Mouse (Mus musculus): ENCODE results near the gene Pef1.

Gene Pef1

DNA sequence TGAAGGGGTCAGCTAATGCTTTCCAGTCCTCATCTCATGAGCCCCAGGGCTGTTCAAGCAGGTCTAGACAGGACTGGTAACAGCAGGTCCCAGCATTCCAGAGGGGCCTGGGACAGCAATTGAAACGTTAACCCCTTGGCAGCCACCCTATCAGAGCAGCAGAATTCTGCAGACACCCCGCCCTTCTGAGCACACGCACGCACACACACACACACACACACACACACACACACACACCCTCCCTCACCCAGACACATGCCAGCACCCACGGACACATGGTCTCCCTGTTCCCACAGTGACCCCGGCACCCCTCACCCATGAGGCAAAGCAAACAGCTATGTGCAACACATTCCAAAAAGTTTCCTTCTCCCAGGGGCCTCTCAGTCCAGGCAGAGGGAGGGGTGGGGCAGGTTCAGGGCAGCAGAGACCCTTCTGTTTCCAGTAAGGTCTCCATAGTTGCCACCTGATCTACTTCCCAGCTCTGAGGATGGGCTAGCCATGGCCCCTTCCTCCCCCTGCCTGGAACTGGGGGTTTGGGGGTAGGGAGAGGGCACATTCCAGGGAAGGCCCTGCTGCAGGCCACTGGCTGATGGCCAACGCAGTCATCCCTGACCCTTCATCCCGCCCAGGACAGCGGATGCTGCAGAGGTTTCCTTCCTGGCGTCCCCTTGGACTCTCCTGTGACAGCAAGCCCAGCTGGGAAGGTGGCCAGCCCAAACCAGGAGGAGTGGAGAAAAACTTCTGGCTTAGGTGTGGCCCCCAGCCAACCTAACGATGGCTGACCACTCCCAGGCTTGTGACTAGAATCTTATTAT, 69.8 kb downstream of the Pef1 start:
- H3K27me3 ChIP-seq (ENCODE audit: control insufficient read depth, insufficient read depth, low read length, poor library complexity, severe bottlenecking), result no peaks in the 10 kb centered on the region
- DNase-seq (ENCODE audit: low read depth, low spot score), result no peak
- H3K36me3 ChIP-seq (ENCODE audit: control insufficient read depth, insufficient read depth, low read length, poor library complexity, severe bottlenecking), result no peaks in the 10 kb centered on the region

DNA sequence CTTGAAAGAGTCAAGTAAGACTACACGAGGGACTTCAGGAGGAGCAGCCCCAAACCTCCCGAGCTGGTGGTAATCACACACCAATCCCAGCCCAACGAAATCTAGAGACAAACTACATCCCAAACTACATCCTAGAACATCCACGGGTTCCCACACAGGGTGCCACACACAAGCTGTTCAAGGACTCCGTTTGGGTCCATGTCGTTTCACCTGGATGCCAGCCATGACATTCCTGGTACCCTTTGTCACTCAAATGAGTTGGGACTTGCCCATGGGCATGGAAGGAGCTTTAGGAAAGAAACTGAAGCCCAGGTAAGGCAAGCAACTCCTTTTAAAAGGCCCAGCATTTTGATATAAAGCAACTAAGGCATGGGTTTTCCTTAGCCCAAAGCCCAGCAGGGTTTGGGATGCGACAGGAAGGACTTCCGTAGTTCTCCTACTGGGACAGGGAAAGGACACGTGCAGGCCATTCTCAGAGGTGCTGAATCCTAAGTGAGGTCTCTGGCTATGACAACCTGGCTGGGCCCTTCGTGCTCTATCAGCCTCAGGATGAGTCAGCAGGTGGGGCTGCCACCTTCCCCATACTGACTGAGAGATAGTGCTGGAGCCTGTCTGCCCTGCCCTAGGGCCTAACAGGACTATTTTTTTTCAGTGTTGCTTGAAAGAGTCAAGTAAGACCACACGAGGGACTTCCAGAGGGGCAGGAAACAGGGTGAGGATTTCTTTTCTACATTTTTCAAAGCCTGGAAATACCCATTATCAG, 70.9 kb downstream of the Pef1 start:
- Histone ChIP-seq H3K27me3 (ENCODE audit: control insufficient read depth, insufficient read depth, low read length, poor library complexity, severe bottlenecking) (no peaks in the 10 kb centered on the region), H3K36me3 (ENCODE audit: control insufficient read depth, insufficient read depth, low read length, poor library complexity, severe bottlenecking) (no peaks in the 10 kb centered on the region)
- no peak for DNase-seq (ENCODE audit: low read depth, low spot score)

DNA sequence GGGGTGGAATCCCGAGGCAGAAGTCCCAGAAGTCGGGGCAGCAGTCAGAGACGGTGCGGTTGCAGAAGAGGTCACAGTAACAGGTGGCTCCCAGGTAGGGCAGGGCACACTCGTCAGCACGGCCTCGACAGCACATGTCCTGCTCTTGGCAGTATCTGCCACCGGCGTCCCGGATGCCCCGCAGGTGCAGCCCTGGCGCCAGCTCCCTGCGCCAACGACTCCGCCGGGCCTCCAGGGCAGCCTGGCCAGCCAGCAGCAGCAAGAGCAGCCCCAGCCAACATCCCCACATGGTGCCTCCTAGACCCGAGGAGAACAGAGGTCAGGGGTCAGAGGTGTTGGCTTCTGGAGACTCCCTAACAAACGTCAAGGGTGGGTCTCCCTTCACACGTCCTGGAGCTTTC, 71.6 kb downstream of the Pef1 start:
- DNase-seq (ENCODE audit: low read depth, low spot score), result no peak
- Histone ChIP-seq H3K27me3 (ENCODE audit: control insufficient read depth, insufficient read depth, low read length, poor library complexity, severe bottlenecking) (no peaks in the 10 kb centered on the region), H3K36me3 (ENCODE audit: control insufficient read depth, insufficient read depth, low read length, poor library complexity, severe bottlenecking) (no peaks in the 10 kb centered on the region)

DNA sequence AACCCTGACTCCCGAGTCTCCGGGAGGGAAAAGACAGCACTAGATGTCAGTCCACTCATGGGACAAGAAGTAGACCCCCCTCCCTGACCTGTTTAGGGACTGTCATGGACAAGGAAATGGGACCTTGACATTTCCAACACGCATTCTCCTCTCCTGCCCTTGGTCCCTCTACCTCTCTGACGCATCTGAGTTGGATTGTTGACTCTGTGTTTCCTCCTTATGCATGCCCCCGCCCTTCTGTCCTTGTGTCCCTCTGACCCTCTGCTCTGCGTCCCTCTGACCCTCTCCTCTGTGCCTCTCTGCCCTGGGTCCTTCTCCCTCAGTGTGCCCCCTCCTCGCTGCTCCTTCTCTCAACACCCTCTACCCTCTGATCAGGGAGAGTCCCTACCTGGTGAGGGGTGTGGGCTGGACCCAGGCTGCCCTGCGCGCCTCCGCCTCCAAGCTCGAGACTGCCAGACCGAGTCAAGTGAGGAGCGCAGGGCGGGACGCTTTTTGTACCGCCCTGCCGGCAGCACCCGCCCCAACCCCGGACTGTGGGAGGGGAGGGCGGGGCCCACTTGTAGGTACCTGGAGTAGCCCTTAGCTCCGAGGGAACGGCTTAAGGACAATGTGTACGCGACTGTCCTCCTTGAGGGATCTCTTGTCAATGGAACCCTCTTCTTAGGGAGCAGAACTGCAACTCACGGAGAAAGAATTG, 72.1 kb downstream of the Pef1 start:
- no peak for DNase-seq (ENCODE audit: low read depth, low spot score)
- no peaks in the 10 kb centered on the region for H3K27me3 ChIP-seq (ENCODE audit: control insufficient read depth, insufficient read depth, low read length, poor library complexity, severe bottlenecking)

DNA sequence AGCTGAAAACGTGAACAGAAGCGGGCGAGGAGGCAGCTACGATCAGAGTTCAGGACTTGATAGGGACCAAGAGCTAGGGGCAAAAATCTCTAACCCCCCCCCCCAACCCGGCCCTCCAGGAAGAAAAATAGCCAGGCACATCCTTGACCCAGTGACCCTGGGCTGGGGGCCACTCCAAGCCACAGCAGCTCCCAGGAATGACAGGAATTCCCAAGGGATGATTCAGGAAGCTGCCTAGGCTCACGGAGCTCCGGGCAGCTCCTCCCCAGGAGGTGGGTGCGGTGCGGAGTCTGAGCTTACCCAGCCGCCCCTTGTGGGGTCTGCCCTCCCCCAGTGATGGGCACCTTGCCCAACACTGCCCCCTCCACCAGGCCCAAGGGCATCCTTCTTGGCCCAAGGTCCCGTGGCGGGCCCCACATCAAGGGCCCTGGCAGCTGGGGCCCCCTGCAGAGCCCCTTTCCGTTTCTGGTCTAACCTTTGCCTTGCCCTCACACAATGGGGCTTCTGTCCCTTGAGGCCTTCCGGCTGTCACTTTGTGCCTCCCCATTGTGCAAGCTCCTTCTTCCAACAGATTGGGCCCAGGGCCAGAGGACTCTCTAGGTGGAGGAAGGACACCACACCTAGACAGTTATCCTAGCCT, 72.8 kb downstream of the Pef1 start, which contains the start of gene Tinagl1:
Tinagl1 (minus strand) TSS at position 51 of the 640 bp plus-strand sequence.
- H3K36me3 ChIP-seq (ENCODE audit: control insufficient read depth, insufficient read depth, low read length, poor library complexity, severe bottlenecking), result no peaks in the 10 kb centered on the region
- no peak for DNase-seq (ENCODE audit: low read depth, low spot score)
- H3K27me3 ChIP-seq (ENCODE audit: control insufficient read depth, insufficient read depth, low read length, poor library complexity, severe bottlenecking), result no peaks in the 10 kb centered on the region

More for the DNA sequence above, 72.1 kb downstream of the Pef1 start:
- H3K36me3 ChIP-seq (ENCODE audit: control insufficient read depth, insufficient read depth, low read length, poor library complexity, severe bottlenecking), result no peaks in the 10 kb centered on the region

DNA sequence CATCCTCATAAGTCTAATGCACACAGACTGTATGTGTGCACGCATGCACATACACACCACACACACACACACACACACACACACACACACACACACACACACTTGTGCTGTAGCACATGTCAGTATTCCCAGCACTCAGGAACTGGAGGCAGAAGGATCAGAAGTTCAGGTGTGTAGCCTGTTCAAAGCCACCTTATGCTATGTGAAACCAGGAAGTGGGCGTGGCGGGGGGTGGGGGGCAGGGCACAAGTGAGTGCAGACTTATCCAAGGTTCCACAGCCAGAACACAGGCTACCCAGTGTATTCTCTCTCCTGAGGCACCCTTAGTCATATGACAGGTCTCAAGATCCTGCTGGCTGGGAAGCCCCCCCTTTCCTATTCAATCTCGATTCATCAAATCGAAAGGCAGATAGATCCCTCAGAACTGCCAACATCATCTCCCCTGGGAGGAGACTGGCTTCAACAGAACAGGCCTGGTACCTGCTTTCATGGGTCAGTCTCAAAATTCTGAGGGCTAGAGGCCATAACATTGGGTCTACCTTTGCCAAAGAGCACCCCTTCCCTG, 73.9 kb downstream of the Pef1 start:
- Histone ChIP-seq H3K36me3 (ENCODE audit: control insufficient read depth, insufficient read depth, low read length, poor library complexity, severe bottlenecking) (no peaks in the 10 kb centered on the region), H3K27me3 (ENCODE audit: control insufficient read depth, insufficient read depth, low read length, poor library complexity, severe bottlenecking) (no peaks in the 10 kb centered on the region)
- no peak for DNase-seq (ENCODE audit: low read depth, low spot score)

DNA sequence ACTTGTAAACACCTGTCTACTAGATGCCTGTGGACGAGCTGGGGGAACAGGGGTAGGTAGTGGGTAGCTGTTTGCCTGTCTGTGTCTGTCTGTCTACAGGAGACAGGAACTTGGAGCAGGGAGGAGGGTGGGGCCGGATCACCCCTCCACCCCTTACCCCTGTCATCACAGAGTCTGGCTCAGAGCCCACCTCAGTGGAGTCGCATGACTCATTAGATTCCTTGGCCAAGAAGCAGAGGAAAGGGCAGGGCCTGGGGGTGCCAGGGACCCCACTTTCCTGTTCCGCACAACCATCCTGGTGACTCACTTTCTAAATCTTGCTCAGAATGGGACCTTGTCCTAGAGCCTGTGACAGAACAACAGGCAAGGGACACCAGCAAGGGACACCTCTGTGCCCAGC, 74.7 kb downstream of the Pef1 start:
- no peaks in the 10 kb centered on the region for H3K27me3 ChIP-seq (ENCODE audit: control insufficient read depth, insufficient read depth, low read length, poor library complexity, severe bottlenecking)
- DNase-seq (ENCODE audit: low read depth, low spot score), result no peak
- H3K36me3 ChIP-seq (ENCODE audit: control insufficient read depth, insufficient read depth, low read length, poor library complexity, severe bottlenecking), result no peaks in the 10 kb centered on the region

DNA sequence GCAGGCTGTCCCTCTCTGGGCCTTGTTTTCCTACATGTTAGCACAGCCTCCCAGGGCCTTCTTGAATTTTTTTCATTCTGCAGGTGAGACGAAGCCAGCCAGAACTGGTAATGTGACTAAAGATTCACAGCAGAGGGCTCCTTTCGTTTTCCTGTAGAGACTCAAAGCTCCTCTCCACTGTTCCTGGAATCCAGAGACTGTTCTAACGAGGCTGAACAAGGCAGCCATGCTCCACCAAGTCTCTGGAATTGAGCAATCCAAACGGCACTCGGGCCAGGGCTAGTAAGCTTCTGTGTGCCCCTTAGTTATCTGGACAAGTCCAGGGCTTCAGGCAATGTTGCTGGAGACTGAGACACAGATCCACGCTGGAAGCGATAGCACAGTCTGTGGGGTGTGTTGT, 75.2 kb downstream of the Pef1 start:
- DNase-seq (ENCODE audit: low read depth, low spot score), result no peak
- Histone ChIP-seq H3K27me3 (ENCODE audit: control insufficient read depth, insufficient read depth, low read length, poor library complexity, severe bottlenecking) (no peaks in the 10 kb centered on the region), H3K36me3 (ENCODE audit: control insufficient read depth, insufficient read depth, low read length, poor library complexity, severe bottlenecking) (no peaks in the 10 kb centered on the region)
